Mouse (Mus musculus) liver, embryonic 14.5 days (tissue): Measurements from ENCODE around the gene Tfb1m. TPM values are rescaled to one million over a fixed set of nuclear protein-coding genes. Genes with fewer than 3 reads are reported as not detected.
A peak's percentile ranks its signal among the peaks of the same experiment; 100 is the strongest.

Experiments
- ATAC-seq: fragments of 200-750 bp; cut with Nextera tagmentation; 2 replicates; pipeline ENCODE4 v1.8.0; 2017; ENCODE audit warnings: moderate number of reproducible peaks, mild to moderate bottlenecking, moderate library complexity; ENCODE audit not compliant: insufficient read depth
- DNase-seq, 3 experiments: peaks; one replicate each; pipeline ENCODE4 v3.0.0-alpha.2; 2012 to 2013; ENCODE audit warnings: low read depth in 3 of 3, low spot score in 3 of 3
- H3K27ac ChIP-seq: fragments of 300-500 bp; sonication (generic); 2 replicates; pipeline ENCODE4 v1.5.1; 2014; ENCODE audit warnings: moderate library complexity, mild to moderate bottlenecking, control low read depth, inconsistent platforms
- H3K27me3 ChIP-seq: fragments of 300-500 bp; sonication (generic); 2 replicates; pipeline ENCODE4 v1.6.1; 2014; ENCODE audit warnings: mild to moderate bottlenecking, low read length, moderate library complexity; ENCODE audit not compliant: control insufficient read depth, insufficient read depth
- H3K36me3 ChIP-seq: fragments of 300-500 bp; sonication (generic); replicated peaks from 2 replicates; pipeline ENCODE4 v1.6.1; 2014; ENCODE audit warnings: low read depth; ENCODE audit not compliant: control insufficient read depth, insufficient read depth
- H3K4me1 ChIP-seq, 2 experiments: fragments of 200-500 bp in 1 of 2; fragments of 300-500 bp in 1 of 2; sonication (generic) in 1 of 2; replicated peaks; 2 replicates each; pipeline ENCODE4 v1.6.1; 2012 to 2014; ENCODE audit warnings: antibody characterized with exemption in 1 of 2, inconsistent platforms in 1 of 2, low read length in 1 of 2; ENCODE audit not compliant: control insufficient read depth in 2 of 2, insufficient read depth in 2 of 2
- H3K4me2 ChIP-seq: fragments of 300-500 bp; sonication (generic); 2 replicates; pipeline ENCODE4 v1.6.1; 2014; ENCODE audit warnings: low read depth, mild to moderate bottlenecking, control low read depth, moderate library complexity
- H3K4me3 ChIP-seq, 2 experiments: fragments of 200-500 bp in 1 of 2; fragments of 300-500 bp in 1 of 2; sonication (generic) in 1 of 2; 2 replicates each; pipeline ENCODE4 v1.5.1; 2012 to 2014; ENCODE audit warnings: low read depth in 2 of 2, low read length in 2 of 2, mild to moderate bottlenecking in 2 of 2, control low read depth in 1 of 2, inconsistent platforms in 1 of 2, moderate library complexity in 1 of 2; ENCODE audit not compliant: insufficient read depth in 1 of 2
- H3K9ac ChIP-seq: fragments of 300-500 bp; sonication (generic); replicated peaks from 2 replicates; pipeline ENCODE4 v1.6.1; 2014; ENCODE audit warnings: mild to moderate bottlenecking, control low read depth, moderate library complexity
- H3K9me3 ChIP-seq: fragments of 300-500 bp; sonication (generic); 2 replicates; pipeline ENCODE4 v1.6.1; 2016; ENCODE audit warnings: low read length, mixed read lengths; ENCODE audit not compliant: control insufficient read depth
- CTCF ChIP-seq: IDR thresholded peaks from 2 replicates; pipeline ENCODE4 v1.5.1; 2016; ENCODE audit warnings: antibody characterized with exemption, low read depth, control low read depth
- EP300 ChIP-seq: IDR thresholded peaks from 2 replicates; pipeline ENCODE4 v1.6.1; 2016; ENCODE audit warnings: antibody characterized with exemption, low read depth
- WGBS: fragments of 180-500 bp; shearing (Covaris S2); extraction: QIAGEN DNeasy Blood & Tissue Kit; methylation state at CpG from one replicate; pipeline ENCODE4 v1.1.7; 2014; ENCODE audit not compliant: insufficient replicate concordance; 5-methylcytosine and 5-hydroxymethylcytosine counted together
- polyA plus RNA-seq, 2 experiments: library from polyadenylated mRNA; depleted of rRNA in 1 of 2; stranded (reverse) in 1 of 2; unstranded in 1 of 2; fragments of >200 nt; fragmentation: Nextera tagmentation in 1 of 2; extraction: Ambion mirVana in 1 of 2; gene quantifications; 2 replicates each; pipeline versions ENCODE4 v1.2.1 to v1.2.3; 2012 to 2014

Tfb1m gene
- polyA plus RNA-seq, 2 experiments: 9.8 to 12.9 TPM

DNA sequence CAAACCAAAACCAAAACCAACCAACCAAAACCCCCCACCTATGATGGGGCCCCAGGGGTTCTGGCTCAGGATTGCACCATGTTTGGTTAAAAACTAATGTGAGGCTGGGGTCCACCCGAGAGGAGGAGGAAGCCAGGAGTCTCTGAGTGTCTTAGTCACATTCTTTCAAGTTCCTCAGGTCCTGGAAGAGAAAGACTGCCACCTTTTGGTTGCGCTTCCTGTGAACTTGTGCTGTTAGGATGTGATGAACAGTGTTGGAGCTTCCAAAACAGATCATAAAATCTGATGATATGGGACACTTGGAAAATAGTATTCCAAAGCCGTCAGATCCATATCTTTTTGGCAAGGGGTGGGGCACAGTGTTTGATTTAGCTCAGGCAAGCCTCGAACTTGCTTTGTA is 56.6 kb downstream of the Tfb1m start:
- no peak for ATAC-seq
- 55% methylated on average over 4 of the region's 4 CpGs for WGBS

DNA sequence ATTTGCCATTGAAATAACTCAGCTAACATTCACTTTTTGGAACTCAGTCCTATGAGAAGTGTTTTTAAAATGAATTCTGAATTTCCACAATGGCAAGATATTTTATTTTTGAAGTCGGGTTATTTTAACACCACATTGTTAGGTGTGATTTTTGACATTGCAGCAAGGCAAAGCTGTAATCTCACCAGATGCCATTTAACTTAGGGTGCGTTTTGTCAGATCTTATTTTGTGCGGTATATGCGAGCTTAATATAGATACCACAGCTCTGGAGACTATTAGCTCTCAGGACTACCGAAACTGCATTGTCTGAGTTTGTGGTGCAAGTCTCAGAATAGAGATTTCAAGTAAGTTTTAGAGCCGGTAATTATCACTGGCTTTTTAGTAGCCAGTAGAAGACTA is 57.5 kb downstream of the Tfb1m start:
- peaks cover 0 to 7% of the 10 kb centered on the region in 2 experiments; a peak in 1 of 4 replicates for H3K4me1 ChIP-seq
- ATAC-seq (no peak), DNase-seq (no peak)
- H3K9ac ChIP-seq: no peak overlapping the region
- no peaks in the 10 kb centered on the region for H3K27me3 ChIP-seq
- no peaks in the 10 kb centered on the region for H3K36me3 ChIP-seq
- no peak overlapping the region for H3K4me3 ChIP-seq
- no peak overlapping the region for H3K4me2 ChIP-seq
- WGBS: 71% methylated on average over 6 of the region's 6 CpGs
- no peak overlapping the region for H3K27ac ChIP-seq
- TF ChIP-seq CTCF (no peak), EP300 (no peak)
- no peaks in the 10 kb centered on the region for H3K9me3 ChIP-seq

More for the DNA sequence above, 56.6 kb downstream of the Tfb1m start:
- no peak for DNase-seq
- Histone ChIP-seq H3K36me3 (no peaks in the 10 kb centered on the region), H3K9ac (no peak overlapping the region), H3K4me1 (peaks cover 0 to 4% of the 10 kb centered on the region in 2 experiments; a peak in 1 of 4 replicates), H3K27me3 (no peaks in the 10 kb centered on the region), H3K27ac (no peak overlapping the region), H3K4me3 (no peak overlapping the region), H3K9me3 (no peaks in the 10 kb centered on the region), H3K4me2 (no peak overlapping the region)
- TF ChIP-seq CTCF (0 out of 2 replicates have a peak, but pooled peaks have one; percentile 4), EP300 (no peak)

DNA sequence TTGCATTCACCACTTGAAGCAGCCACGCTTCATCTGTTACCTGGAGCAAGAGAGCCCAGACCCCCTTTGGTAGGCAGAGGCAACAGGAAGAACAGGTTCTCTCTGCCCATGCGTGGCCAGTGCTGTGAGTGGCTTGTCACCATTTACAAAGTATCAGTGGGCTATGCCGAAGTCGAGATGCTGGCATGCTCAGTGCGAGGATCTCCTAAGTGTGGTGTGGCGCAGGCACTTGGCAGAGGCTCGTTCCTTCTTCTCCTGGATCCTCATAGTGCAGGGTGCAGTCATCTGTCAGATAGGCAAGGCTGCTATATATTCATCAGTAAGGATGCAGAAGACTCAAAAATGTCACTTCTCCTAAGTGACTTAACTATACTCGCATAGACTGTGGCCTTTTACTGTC is 58.1 kb downstream of the Tfb1m start:
- Histone ChIP-seq H3K36me3 (no peaks in the 10 kb centered on the region), H3K4me3 (no peak overlapping the region), H3K9ac (no peak overlapping the region), H3K27ac (no peak overlapping the region), H3K27me3 (no peaks in the 10 kb centered on the region), H3K4me1 (peaks cover 0 to 7% of the 10 kb centered on the region in 2 experiments; a peak in 1 of 4 replicates), H3K9me3 (no peaks in the 10 kb centered on the region), H3K4me2 (no peak overlapping the region)
- no peak for TF ChIP-seq CTCF
- TF ChIP-seq EP300: no peak
- DNase-seq (no peak), ATAC-seq (no peak)
- WGBS: 68% methylated on average over 8 of the region's 8 CpGs

DNA sequence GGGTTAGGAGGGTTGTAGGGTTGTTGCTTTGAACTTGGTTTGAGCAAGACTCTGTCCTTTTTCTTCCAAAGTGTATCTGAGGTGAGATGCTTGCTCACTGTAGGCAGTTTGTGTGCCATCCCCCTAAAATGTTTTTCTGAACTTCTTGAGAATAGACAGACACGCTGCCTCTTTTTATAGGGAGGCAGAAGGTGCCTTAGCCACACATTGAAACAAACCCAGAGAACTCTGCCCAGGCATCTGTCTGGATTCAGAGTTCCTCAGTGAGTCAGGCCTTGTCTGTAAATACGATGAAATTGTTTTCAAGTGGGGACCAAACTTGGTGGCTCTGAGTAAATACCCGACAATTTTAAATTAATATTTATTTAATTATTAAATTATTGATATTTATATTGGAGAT is 59.0 kb downstream of the Tfb1m start:
- Histone ChIP-seq H3K27ac (no peak overlapping the region), H3K4me3 (no peak overlapping the region), H3K27me3 (no peaks in the 10 kb centered on the region), H3K9me3 (no peaks in the 10 kb centered on the region), H3K4me1 (peaks cover 0 to 7% of the 10 kb centered on the region in 2 experiments; a peak in 1 of 4 replicates), H3K36me3 (no peaks in the 10 kb centered on the region), H3K4me2 (no peak overlapping the region), H3K9ac (no peak overlapping the region)
- WGBS: 71% methylated on average over 3 of the region's 3 CpGs
- no peak for TF ChIP-seq CTCF
- TF ChIP-seq EP300: no peak
- no peak for ATAC-seq
- no peak for DNase-seq

DNA sequence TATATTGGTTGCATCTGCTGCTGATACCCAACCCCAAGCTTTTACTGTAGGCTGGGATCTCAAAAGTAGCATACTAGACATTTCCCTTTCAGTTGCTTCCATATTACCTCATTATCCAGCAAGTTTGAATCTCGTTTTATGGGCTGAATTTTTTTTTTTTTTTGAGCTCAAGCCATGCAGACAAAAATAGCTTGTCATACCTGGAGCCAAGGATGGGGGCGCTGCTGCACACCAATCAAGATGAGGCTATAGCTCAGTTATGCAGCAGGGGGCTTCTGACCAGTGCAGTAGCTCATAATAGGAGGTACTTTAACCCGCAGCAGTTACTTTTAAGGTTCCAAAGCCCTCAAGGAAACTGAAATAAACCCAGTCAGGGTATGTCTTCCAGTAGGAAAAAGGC is 59.5 kb downstream of the Tfb1m start:
- DNase-seq (peak; percentile 7 to 26 (median 18)), ATAC-seq (no peak)
- Histone ChIP-seq H3K27me3 (no peaks in the 10 kb centered on the region), H3K27ac (no peak overlapping the region), H3K4me1 (peaks cover 0 to 7% of the 10 kb centered on the region in 2 experiments; a peak in 1 of 4 replicates), H3K36me3 (no peaks in the 10 kb centered on the region), H3K9me3 (no peaks in the 10 kb centered on the region), H3K9ac (no peak overlapping the region), H3K4me2 (no peak overlapping the region), H3K4me3 (no peak overlapping the region)
- WGBS: 13% methylated on average over 3 of the region's 3 CpGs
- TF ChIP-seq CTCF (peak; percentile 66), EP300 (no peak)
